In genomic region chr16:30009521-30010186, GRCm38 (mm10) we compare ENCODE assay signal across 9 mouse cellular contexts. TPM values are rescaled to one million over a fixed set of nuclear protein-coding genes. Genes with fewer than 3 reads are reported as not detected.
DNase-seq lines count a peak whose midpoint lies in the region; ATAC-seq lines count a peak whose summit lies in the region.
"Had no signal": no experiment of that assay in that cellular context is flagged by ENCODE, and none has a peak within 500 bp of the region (broad histone marks: within the 10 kb centered on the region; RNA-seq: fewer than 3 reads in every experiment).

No protein-coding gene starts in this region.

- no peaks in the 10 kb centered on the region for H3K36me3 ChIP-seq in intestine, embryonic 16.5 days (ENCODE audit: control insufficient read depth, insufficient read depth, low read length)
- no peaks in the 10 kb centered on the region for H3K36me3 ChIP-seq in liver, embryonic 16.5 days (ENCODE audit: control insufficient read depth, insufficient read depth)
- H3K36me3 ChIP-seq in neural tube, embryonic 14.5 days (ENCODE audit: control insufficient read depth, insufficient read depth, low read length) = no peaks in the 10 kb centered on the region

- H3K9me3 ChIP-seq in intestine, embryonic 16.5 days (ENCODE audit: control insufficient read depth, low read length) = no peaks in the 10 kb centered on the region
- H3K9me3 ChIP-seq in liver, embryonic 16.5 days (replicated peaks; ENCODE audit: control insufficient read depth, low read length) = no peaks in the 10 kb centered on the region
- H3K9me3 ChIP-seq in neural tube, embryonic 14.5 days (ENCODE audit: control insufficient read depth, low read length) = no peaks in the 10 kb centered on the region

- 7% methylated on average over 17 of the region's 17 CpGs for WGBS in intestine, embryonic 16.5 days
- WGBS in liver, embryonic 16.5 days (ENCODE audit: insufficient replicate concordance) = 10% methylated on average over 17 of the region's 17 CpGs
- 18% methylated on average over 17 of the region's 17 CpGs for WGBS in neural tube, embryonic 14.5 days

- ATAC-seq in frontal cortex, adult (ENCODE audit: low TSS enrichment) = peak; percentile 5; the same call in 1 of the 2 replicates
- ATAC-seq in intestine, embryonic 16.5 days = peak; percentile 55
- ATAC-seq in liver, embryonic 16.5 days (ENCODE audit: low read depth) = peak; percentile 38
- 0 out of 2 replicates have a peak, but pooled peaks have one; percentile 1 for ATAC-seq in neural tube, embryonic 14.5 days (ENCODE audit: low read depth)

- peak overlapping the region; percentile 99 for H3K27ac ChIP-seq in intestine, embryonic 16.5 days (ENCODE audit: low read length)
- H3K27ac ChIP-seq in liver, embryonic 16.5 days (ENCODE audit: low read length) = peak overlapping the region; percentile 90
- no peak overlapping the region for H3K27ac ChIP-seq in neural tube, embryonic 14.5 days (ENCODE audit: low read depth, low read length)
- H3K27ac ChIP-seq: macrophage had no signal

- H3K4me2 ChIP-seq in intestine, embryonic 16.5 days (ENCODE audit: low read depth, low read length) = peak overlapping the region; percentile 93
- H3K4me2 ChIP-seq in liver, embryonic 16.5 days (ENCODE audit: low read depth, low read length) = peak overlapping the region; percentile 53
- peak overlapping the region; percentile 78 for H3K4me2 ChIP-seq in neural tube, embryonic 14.5 days (ENCODE audit: low read depth, low read length)

- H3K27me3 ChIP-seq in intestine, embryonic 16.5 days (replicated peaks; ENCODE audit: control insufficient read depth, insufficient read depth, low read length) = no peaks in the 10 kb centered on the region
- H3K27me3 ChIP-seq in liver, embryonic 16.5 days (ENCODE audit: control insufficient read depth, insufficient read depth, low read depth, low read length) = peaks cover 16% of the 10 kb centered on the region
- peaks cover 9% of the 10 kb centered on the region; the same call in 1 of the 2 replicates for H3K27me3 ChIP-seq in neural tube, embryonic 14.5 days (ENCODE audit: control insufficient read depth, insufficient read depth, low read length)

- peaks cover 33% of the 10 kb centered on the region for H3K4me1 ChIP-seq in intestine, embryonic 16.5 days (ENCODE audit: control insufficient read depth, insufficient read depth, low read length)
- peaks cover 7% of the 10 kb centered on the region for H3K4me1 ChIP-seq in liver, embryonic 16.5 days (ENCODE audit: control insufficient read depth, low read depth, low read length)
- H3K4me1 ChIP-seq in neural tube, embryonic 14.5 days (ENCODE audit: control insufficient read depth, insufficient read depth, low read length) = peaks cover 6% of the 10 kb centered on the region; the same call in 1 of the 2 replicates

- H3K9ac ChIP-seq in intestine, embryonic 16.5 days (ENCODE audit: low read depth, low read length) = peak overlapping the region; percentile 86
- H3K9ac ChIP-seq in liver, embryonic 16.5 days (ENCODE audit: low read depth, low read length) = no peak overlapping the region; the same call in 1 of the 2 replicates
- H3K9ac ChIP-seq in neural tube, embryonic 14.5 days (replicated peaks; ENCODE audit: low read depth, low read length) = no peak overlapping the region

- DNase-seq in frontal cortex, postnatal 14 days (ENCODE audit: low spot score in 2 of 2) = no peak
- DNase-seq in cerebellum, adult 9-10 months = peak; percentile 31
- DNase-seq in heart, adult 11 months = peak; percentile 98
- no peak for DNase-seq in Muller cell, postnatal 12 days (ENCODE audit: inconsistent ontology term)

- peak overlapping the region; percentile 63 for H3K4me3 ChIP-seq in intestine, embryonic 16.5 days (ENCODE audit: low read length)
- H3K4me3 ChIP-seq in liver, embryonic 16.5 days (ENCODE audit: low read depth, low read length) = peak overlapping the region; percentile 57
- peak overlapping the region; percentile 44; the same call in 1 of the 2 replicates for H3K4me3 ChIP-seq in neural tube, embryonic 14.5 days (ENCODE audit: low read depth, low read length)

RNA-seq across cellular contexts. Expression of gene Hes1, which starts 54.5 kb away (rescaled TPM):
- 25.9 and 36.1 TPM in 2 replicates for polyA plus RNA-seq in intestine, embryonic 16.5 days (2015; fragmentation: Nextera tagmentation; extraction: Ambion mirVana)
- 4.6 and 4.7 TPM in 2 replicates for polyA plus RNA-seq in liver, embryonic 16.5 days (2015; fragmentation: Nextera tagmentation; extraction: Ambion mirVana)
- 8.1 and 12.7 TPM in 2 replicates for polyA plus RNA-seq in neural tube, embryonic 14.5 days (2014; fragmentation: Nextera tagmentation; extraction: Ambion mirVana)
- polyA plus RNA-seq: macrophage had no signal

Comparison
In these comparisons a context has a peak if more than half of its experiments do, and no peak if none do; other contexts are left out.
1. ATAC-seq: peak in every context shown above with its lines; median percentile 55 in intestine, embryonic 16.5 days; 38 in liver, embryonic 16.5 days; 5 in frontal cortex, adult; 1 in neural tube, embryonic 14.5 days.
2. DNase-seq: peak in cerebellum, adult 9-10 months (single experiment) and heart, adult 11 months (single experiment); none in frontal cortex, postnatal 14 days (0 of 2) and Muller cell, postnatal 12 days (single experiment).
3. Peak in every context shown above with its lines, with median percentiles within 50 percentile points of each other: H3K4me2 ChIP-seq and H3K4me3 ChIP-seq.